Comparison of ENCODE assay signal across 8 mouse cellular contexts in genomic region chr1:95218912-95219311, GRCm38 (mm10).
DNase-seq lines count a peak whose midpoint lies in the region; ATAC-seq lines count a peak whose summit lies in the region.

No protein-coding gene starts in this region.

- no peaks in the 10 kb centered on the region for H3K9me3 ChIP-seq in forebrain, embryonic 13.5 days (replicated peaks)
- H3K9me3 ChIP-seq in forebrain, embryonic 12.5 days: no peaks in the 10 kb centered on the region
- no peaks in the 10 kb centered on the region for H3K9me3 ChIP-seq in heart, embryonic 11.5 days (replicated peaks; ENCODE audit: control insufficient read depth, low read length)

- intact Hi-C loops in left cerebral cortex, postnatal 14 days (cut with DNase I): no loop called here

- peaks cover 2% of the 10 kb centered on the region; the same call in 1 of the 2 replicates for H3K27me3 ChIP-seq in forebrain, embryonic 13.5 days
- no peaks in the 10 kb centered on the region for H3K27me3 ChIP-seq in forebrain, embryonic 12.5 days
- H3K27me3 ChIP-seq in heart, embryonic 11.5 days (ENCODE audit: control insufficient read depth, insufficient read depth, low read length): no peaks in the 10 kb centered on the region

- H3K27ac ChIP-seq in forebrain, embryonic 13.5 days: no peak overlapping the region
- H3K27ac ChIP-seq in forebrain, embryonic 12.5 days: no peak overlapping the region
- no peak overlapping the region for H3K27ac ChIP-seq in heart, embryonic 11.5 days (ENCODE audit: low read depth, low read length)

- H3K9ac ChIP-seq in forebrain, embryonic 13.5 days: no peak overlapping the region
- no peak overlapping the region for H3K9ac ChIP-seq in forebrain, embryonic 12.5 days
- no peak overlapping the region for H3K9ac ChIP-seq in heart, embryonic 11.5 days (ENCODE audit: low read depth, low read length)

- 62% methylated on average over 1 of the region's 1 CpGs for WGBS in forebrain, embryonic 13.5 days
- WGBS in forebrain, embryonic 12.5 days: 81% methylated on average over 1 of the region's 1 CpGs
- WGBS in heart, embryonic 11.5 days (ENCODE audit: insufficient replicate concordance): 76% methylated on average over 1 of the region's 1 CpGs

- ATAC-seq in forebrain, embryonic 13.5 days: peak; percentile 88
- ATAC-seq in forebrain, embryonic 12.5 days (ENCODE audit: low FRiP score): no peak
- ATAC-seq in megakaryocyte-erythroid progenitor cell, adult 5-6 weeks (replicated peaks; ENCODE audit: low FRiP score, low TSS enrichment, poor library complexity, severe bottlenecking): no peak
- no peak for ATAC-seq in heart, embryonic 11.5 days (replicated peaks; ENCODE audit: insufficient number of reproducible peaks, low FRiP score, low TSS enrichment)

- H3K36me3 ChIP-seq in forebrain, embryonic 13.5 days (ENCODE audit: poor library complexity, severe bottlenecking): no peaks in the 10 kb centered on the region
- H3K36me3 ChIP-seq in forebrain, embryonic 12.5 days (replicated peaks): no peaks in the 10 kb centered on the region
- H3K36me3 ChIP-seq in heart, embryonic 11.5 days (ENCODE audit: control insufficient read depth, insufficient read depth, low read length): no peaks in the 10 kb centered on the region

- no peak overlapping the region for H3K4me3 ChIP-seq in forebrain, embryonic 13.5 days
- no peak overlapping the region for H3K4me3 ChIP-seq in forebrain, embryonic 12.5 days (replicated peaks)
- no peak overlapping the region for H3K4me3 ChIP-seq in heart, embryonic 11.5 days (ENCODE audit: low read depth, low read length)

- no peak overlapping the region for H3K4me2 ChIP-seq in forebrain, embryonic 13.5 days
- no peak overlapping the region for H3K4me2 ChIP-seq in forebrain, embryonic 12.5 days
- H3K4me2 ChIP-seq in heart, embryonic 11.5 days: no peak overlapping the region

- peak; percentile 2 for DNase-seq in ovary, postnatal 36 days (ENCODE audit: low spot score)
- no peak for DNase-seq in ovary, postnatal 10 days (ENCODE audit: low spot score)
- peak; percentile 65 to 90 for DNase-seq in left cerebral cortex, postnatal 14 days (ENCODE audit: low spot score in 2 of 2)
- no peak for DNase-seq in spleen, adult 12 weeks (ENCODE audit: low spot score)

- H3K4me1 ChIP-seq in forebrain, embryonic 13.5 days: no peaks in the 10 kb centered on the region
- H3K4me1 ChIP-seq in forebrain, embryonic 12.5 days: no peaks in the 10 kb centered on the region
- no peaks in the 10 kb centered on the region for H3K4me1 ChIP-seq in heart, embryonic 11.5 days (ENCODE audit: control insufficient read depth, insufficient read depth, low read length)

Comparison
In these comparisons a context has a peak if more than half of its experiments do, and no peak if none do; other contexts are left out.
1. DNase-seq: peak in ovary, postnatal 36 days (single experiment) and left cerebral cortex, postnatal 14 days (2 of 2); none in ovary, postnatal 10 days (single experiment) and spleen, adult 12 weeks (single experiment).